Mouse (Mus musculus): ENCODE data around the gene Wwc2. TPM values are rescaled to one million over a fixed set of nuclear protein-coding genes. Genes with fewer than 3 reads are reported as not detected.

Wwc2 gene
- total RNA-seq, 4 experiments from 2014 or later: 23.4 to 25.9 (median 24.6) TPM

- no peak for DNase-seq (ENCODE audit: low spot score in 2 of 2)
These were observed 50.5 kb downstream of the Wwc2 start for GRCm38 (mm10) chr8:47939933-47940870.

DNA sequence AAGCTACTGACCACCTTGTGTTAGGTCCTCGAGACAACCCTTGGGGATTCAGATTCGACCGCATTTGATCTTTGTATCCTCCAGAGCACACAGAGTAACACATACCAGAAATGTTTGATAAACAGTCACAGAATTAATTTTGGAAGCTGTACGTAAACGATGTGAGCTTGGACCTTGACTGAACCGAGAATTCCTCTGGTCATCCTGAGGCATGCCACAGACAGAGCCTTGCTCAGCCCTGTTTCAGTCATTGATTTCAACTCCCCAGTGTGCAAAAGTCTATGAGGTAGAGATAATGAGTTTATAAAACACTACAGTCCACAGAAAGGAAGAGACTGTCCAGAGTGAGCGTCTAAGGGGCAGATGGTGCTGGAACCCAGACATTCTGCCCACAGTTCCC, 51.5 kb downstream of the Wwc2 start:
- no peak for DNase-seq (ENCODE audit: low spot score in 2 of 2)

GRCm38 (mm10) chr8:47936386-47936785, 54.3 kb downstream of the Wwc2 start:
- no peak for DNase-seq (ENCODE audit: low spot score in 2 of 2)

- no peak for DNase-seq (ENCODE audit: low spot score in 2 of 2)
These were observed 55.3 kb downstream of the Wwc2 start for GRCm38 (mm10) chr8:47935461-47935860.

GRCm38 (mm10) chr8:47933087-47933486, 57.6 kb downstream of the Wwc2 start:
- DNase-seq (ENCODE audit: low spot score in 2 of 2): no peak

- DNase-seq (ENCODE audit: low spot score in 2 of 2): no peak
These were observed 58.5 kb downstream of the Wwc2 start for GRCm38 (mm10) chr8:47932028-47932790.

DNA sequence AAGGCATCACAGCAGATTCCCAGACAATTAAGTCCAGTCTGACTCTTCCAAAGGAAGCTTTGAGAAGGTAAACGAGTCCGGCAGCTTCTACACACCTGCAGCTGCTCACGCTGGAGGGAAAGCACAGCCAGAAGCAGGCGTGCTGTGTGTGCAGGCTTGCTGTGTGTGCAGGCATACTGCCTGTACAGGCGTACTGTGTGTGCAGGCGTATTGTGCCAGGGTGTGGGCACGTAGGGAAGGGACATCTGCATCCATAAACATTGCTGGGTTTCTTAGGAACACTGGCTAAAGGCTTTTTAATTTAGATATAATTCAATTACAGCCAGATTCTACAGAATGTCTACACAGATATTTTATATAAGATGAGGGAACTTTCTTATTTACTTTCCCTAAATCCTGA, 59.4 kb downstream of the Wwc2 start:
- DNase-seq (ENCODE audit: low spot score in 2 of 2): peak in 1 of 2 experiments; percentile 31

GRCm38 (mm10) chr8:47929615-47930014, 61.1 kb downstream of the Wwc2 start:
- no peak for DNase-seq (ENCODE audit: low spot score in 2 of 2)

- no peak for DNase-seq (ENCODE audit: low spot score in 2 of 2)
These were observed 62.0 kb downstream of the Wwc2 start for GRCm38 (mm10) chr8:47928604-47929185.

DNA sequence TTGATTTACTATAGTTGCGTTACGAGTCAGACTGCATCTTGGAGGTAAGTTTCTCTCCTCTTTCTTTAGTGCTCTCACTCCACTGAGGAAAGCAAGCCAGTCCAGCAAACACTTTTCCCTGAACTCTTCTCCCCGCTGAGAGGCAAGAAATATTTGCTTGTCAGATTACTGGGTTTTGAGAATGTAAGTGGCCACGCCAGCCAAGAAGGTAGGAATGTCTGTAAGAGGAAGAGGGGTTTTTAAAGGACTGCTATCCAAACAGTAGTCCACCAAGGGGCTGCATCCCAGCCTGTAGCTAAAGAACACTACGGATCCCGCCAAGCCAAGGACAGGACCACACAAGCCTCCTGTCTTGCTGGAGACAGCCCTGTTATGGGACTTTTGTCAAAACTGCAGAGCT, 65.8 kb downstream of the Wwc2 start:
- no peak for DNase-seq (ENCODE audit: low spot score in 2 of 2)

- no peak for DNase-seq (ENCODE audit: low spot score in 2 of 2)
These were observed 67.9 kb downstream of the Wwc2 start for GRCm38 (mm10) chr8:47922816-47923215.

DNA sequence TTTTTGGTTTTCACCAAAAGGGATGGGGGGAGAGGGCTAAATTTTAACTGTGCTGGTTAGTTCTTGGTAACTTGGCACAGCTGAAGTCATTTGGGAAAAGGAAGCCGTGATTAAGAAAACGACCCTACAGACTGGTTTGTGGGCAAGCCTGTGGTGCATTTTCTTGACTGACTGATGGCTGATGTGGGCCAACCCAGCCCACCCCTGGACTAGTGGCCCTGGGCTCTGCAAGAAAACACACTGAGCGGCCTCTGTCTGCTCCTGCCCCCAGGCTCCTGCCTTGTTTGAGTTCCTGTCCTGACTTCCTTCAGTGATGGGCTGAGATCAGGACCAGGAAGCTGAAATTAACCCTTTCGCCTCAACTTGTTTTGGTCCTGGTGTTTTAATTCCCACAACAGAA, 68.7 kb downstream of the Wwc2 start:
- no peak for DNase-seq (ENCODE audit: low spot score in 2 of 2)

DNA sequence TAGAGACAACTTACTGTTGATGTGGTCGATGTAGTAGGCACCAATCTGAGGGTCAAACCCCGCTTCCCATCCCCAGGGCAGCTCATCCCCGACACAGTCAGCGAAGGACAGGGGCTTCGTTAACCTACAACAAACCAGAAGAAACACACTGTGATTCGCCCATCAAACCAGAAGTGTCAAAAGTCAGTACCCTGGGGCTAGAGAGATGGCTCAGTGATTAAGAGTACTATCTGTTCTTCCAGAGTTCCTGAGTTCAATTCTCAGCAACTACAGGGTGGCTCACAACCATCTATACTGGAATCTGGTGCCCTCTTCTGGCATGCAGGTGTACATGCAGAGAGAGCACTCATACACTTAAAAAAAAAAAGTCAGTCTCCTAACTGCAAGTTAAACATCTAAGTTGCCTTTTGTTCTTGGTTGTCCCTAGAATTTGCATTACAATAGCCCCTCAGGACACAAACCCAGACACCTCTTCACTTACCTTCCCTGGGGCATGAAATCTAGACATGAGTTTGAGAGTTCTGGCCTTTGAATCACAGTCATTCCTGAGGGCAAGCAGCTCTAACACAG, 70.1 kb downstream of the Wwc2 start:
- DNase-seq (ENCODE audit: low spot score in 2 of 2): no peak

DNA sequence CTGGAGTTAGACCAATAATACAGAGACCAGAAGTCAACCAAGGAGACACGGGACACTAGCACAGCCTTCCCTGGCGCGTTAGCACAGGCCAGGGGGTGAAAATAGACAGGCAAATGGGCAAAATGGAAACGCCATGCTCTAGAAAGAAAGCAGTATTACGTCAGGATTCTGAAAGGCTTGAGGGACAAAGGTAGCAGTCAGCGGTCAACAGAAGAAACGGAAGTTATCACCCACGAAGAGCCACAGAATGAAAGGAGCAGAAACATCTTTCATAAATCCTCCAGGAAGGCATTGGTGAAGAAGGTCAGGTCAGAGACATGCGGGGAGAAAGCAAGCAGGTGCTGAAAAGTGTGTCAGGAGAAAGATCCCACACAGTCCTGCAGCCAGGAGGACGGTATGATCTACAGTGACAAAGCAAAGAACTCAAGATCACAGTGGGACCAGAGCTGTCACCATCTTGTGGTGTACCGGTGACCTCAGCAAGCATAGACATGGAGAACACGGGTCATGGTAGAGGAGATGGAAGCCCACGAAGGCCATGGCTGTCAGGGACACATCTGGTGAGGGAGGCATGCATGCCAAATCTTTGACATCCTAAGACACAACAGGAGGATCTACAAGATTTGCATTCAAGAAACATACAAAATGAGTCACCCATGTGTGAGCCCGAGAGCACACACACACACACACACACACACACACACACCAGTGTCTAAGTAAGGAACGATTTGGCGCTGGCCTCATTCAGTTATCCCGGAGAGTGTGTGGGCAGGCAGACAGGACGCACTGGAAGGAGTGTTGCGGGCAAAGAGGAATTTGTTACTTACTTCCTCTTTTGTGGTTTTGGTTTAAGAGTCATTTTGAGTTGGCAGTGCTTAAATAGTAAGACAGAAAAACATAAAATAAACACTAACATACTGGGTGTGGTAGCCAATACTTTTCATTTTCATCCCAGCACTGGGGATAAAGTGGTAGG, 73.4 kb downstream of the Wwc2 start:
- DNase-seq (ENCODE audit: low spot score in 2 of 2): no peak

- no peak for DNase-seq (ENCODE audit: low spot score in 2 of 2)
These were observed 75.2 kb downstream of the Wwc2 start for GRCm38 (mm10) chr8:47915521-47915920.

DNA sequence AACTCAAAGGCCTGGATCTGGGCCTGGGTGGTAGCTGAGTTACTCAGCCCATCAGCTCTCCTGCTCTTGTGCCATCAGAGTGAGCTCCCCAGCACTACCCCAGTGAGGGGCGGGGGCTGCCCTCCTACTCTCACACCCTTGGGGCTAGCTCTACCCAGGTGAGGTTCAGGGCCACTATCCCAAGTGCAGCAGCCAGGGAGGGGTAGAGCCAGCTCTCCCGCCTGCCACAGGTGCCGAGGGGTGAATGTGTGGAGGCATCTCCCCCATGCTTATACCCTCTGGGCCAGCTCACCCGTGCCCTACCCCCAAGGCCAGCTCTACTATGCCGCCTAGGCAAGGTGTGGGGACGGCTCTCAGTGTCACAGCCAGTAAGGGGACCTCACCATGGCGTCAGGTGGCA, 75.8 kb downstream of the Wwc2 start:
- DNase-seq (ENCODE audit: low spot score in 2 of 2): no peak

DNA sequence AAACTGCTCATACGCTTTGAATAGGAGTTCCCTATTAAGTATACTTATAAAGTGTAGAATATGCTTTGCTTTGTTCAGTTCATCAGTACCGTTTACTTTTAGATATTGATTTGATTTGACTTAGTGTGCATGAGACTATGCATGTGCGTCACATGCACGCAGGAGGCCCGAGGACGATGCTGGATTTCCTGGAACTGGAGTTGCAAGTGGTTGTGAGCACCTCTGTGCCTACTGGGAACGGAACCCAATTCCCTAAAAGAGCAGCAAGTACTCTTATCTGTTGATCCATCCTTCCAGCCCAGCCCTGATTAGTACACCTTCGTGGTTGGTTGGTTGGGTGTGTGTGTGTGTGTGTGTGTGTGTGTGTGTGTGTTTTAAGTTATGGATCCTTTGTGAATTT, 76.6 kb downstream of the Wwc2 start:
- DNase-seq (ENCODE audit: low spot score in 2 of 2): no peak

- DNase-seq (ENCODE audit: low spot score in 2 of 2): no peak
These were observed 77.1 kb downstream of the Wwc2 start for GRCm38 (mm10) chr8:47913621-47914020.

DNA sequence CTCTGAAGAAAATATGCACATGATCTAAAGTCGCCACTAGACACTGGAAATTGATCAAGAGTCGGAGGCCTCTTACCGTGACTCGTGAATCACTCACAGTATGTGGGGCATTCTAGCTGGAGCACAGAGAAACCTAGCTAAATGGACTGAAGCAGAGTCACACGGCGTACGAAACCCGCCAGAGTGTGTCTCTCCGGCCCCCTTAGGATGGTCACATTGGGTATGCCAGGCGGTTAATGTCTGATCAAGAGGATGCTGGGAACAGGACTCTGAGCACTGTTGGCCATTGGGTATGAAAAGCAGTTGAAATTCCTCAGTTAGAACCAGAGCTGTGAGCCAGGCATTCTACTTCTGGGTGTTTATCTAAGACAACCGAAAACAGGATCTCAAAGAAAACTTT, 81.0 kb downstream of the Wwc2 start:
- no peak for DNase-seq (ENCODE audit: low spot score in 2 of 2)

GRCm38 (mm10) chr8:47907056-47907455, 83.7 kb downstream of the Wwc2 start:
- no peak for DNase-seq (ENCODE audit: low spot score in 2 of 2)

DNA sequence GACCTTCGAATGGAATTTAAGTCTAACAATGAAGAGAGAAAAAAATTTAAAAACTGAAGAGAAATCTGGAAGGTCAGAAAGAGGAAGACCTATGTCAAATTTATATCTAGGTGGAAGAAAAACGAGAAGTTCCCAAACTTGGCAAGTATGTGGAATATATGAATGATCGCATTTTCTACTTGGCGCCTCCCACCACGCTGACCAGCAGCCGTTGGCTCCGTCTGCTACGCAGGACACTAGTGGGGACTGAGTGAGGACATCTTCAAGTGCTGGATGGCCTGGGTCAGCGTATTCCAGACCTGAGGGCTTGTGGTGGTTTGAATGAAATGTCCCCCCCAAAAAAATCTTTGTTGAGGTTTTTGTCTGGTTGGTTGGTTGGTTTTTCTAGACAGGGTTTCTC, 84.6 kb downstream of the Wwc2 start:
- no peak for DNase-seq (ENCODE audit: low spot score in 2 of 2)

Data from layer of hippocampus, adult 8-10 months (tissue).